Mouse (Mus musculus) intestine, embryonic 16.5 days (tissue): Measurements from ENCODE around the gene Nthl1. TPM values are rescaled to one million over a fixed set of nuclear protein-coding genes. Genes with fewer than 3 reads are reported as not detected.

Experiments
- ATAC-seq: fragments of 200-750 bp; cut with Nextera tagmentation; 2 replicates; pipeline ENCODE4 v1.8.0; 2017; ENCODE audit warnings: moderate TSS enrichment, moderate library complexity
- H3K27ac ChIP-seq: fragments of 300-500 bp; sonication (generic); 2 replicates; pipeline ENCODE4 v1.5.1; 2014; ENCODE audit warnings: mild to moderate bottlenecking, low read length
- H3K27me3 ChIP-seq: fragments of 300-500 bp; sonication (generic); replicated peaks from 2 replicates; pipeline ENCODE4 v1.6.1; 2014; ENCODE audit warnings: low read length, control low read depth, mixed read lengths; ENCODE audit not compliant: control insufficient read depth, insufficient read depth
- H3K36me3 ChIP-seq: fragments of 300-500 bp; sonication (generic); 2 replicates; pipeline ENCODE4 v1.6.1; 2014; ENCODE audit warnings: low read length, control low read depth; ENCODE audit not compliant: control insufficient read depth, insufficient read depth
- H3K4me1 ChIP-seq: fragments of 300-500 bp; sonication (generic); 2 replicates; pipeline ENCODE4 v1.6.1; 2014; ENCODE audit warnings: low read length, control low read depth, mixed read lengths; ENCODE audit not compliant: control insufficient read depth, insufficient read depth
- H3K4me2 ChIP-seq: fragments of 300-500 bp; sonication (generic); 2 replicates; pipeline ENCODE4 v1.6.1; 2014; ENCODE audit warnings: low read depth, low read length, control low read depth
- H3K4me3 ChIP-seq: fragments of 300-500 bp; sonication (generic); 2 replicates; pipeline ENCODE4 v1.5.1; 2014; ENCODE audit warnings: mild to moderate bottlenecking, low read length
- H3K9ac ChIP-seq: fragments of 300-500 bp; sonication (generic); 2 replicates; pipeline ENCODE4 v1.6.1; 2014; ENCODE audit warnings: low read depth, low read length
- H3K9me3 ChIP-seq: fragments of 300-500 bp; sonication (generic); 2 replicates; pipeline ENCODE4 v1.6.1; 2016; ENCODE audit warnings: low read length, control low read depth; ENCODE audit not compliant: control insufficient read depth
- WGBS: fragments of 180-500 bp; shearing (Covaris S2); extraction: QIAGEN DNeasy Blood & Tissue Kit; methylation state at CpG from one replicate; pipeline ENCODE4 v1.1.7; 2014; 5-methylcytosine and 5-hydroxymethylcytosine counted together
- polyA plus RNA-seq: library from polyadenylated mRNA; unstranded; fragments of >200 nt; fragmentation: Nextera tagmentation; extraction: Ambion mirVana; gene quantifications from 2 replicates; pipeline ENCODE4 v1.2.1, GENCODE M21; 2015

The Nthl1 gene
- polyA plus RNA-seq, 1 experiment from 2014 or later: 18.1 TPM

DNA sequence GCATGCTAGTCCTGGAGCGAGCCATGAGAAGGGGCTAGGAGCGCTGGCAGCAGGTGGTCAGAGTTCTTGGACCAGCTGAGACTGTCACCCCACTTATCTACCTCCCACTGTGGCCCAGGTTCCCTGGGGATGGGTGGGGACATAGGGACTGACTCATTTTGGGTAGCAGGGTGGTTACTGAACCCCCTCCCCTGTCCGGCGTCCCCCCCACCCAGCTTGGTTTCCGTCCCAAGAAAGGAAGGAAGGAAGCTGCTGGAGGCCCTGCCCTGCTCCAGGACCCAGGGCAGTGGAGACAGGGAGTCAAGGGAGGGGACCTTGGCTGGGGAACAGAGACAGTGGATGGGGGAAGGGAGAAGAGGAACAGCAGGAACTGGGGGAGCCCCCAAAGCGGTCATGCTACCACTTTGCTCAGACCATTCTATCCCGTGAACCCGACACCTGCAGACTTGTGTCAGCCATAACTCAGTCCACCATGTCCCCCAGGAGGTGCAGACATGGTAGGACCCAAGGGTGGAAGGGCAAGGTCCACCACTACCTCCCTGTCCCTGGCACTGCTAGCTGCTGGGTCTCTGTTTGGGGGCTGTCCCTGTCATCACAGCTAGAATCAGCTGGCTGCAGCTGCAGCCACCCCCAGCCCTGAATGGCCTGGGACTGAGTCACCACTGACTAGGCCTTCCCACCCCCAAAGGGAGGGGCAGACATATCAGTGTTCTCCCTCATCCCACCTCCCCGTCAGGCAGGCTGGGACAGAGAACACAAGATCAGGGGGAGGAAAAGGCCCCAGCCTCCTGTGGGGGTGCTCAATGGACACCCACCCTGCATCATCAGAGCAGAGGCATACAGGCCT, 12.6 kb downstream of the Nthl1 start:
- Histone ChIP-seq H3K27me3 (no peaks in the 10 kb centered on the region), H3K4me2 (peak overlapping the region; percentile 29), H3K36me3 (no peaks in the 10 kb centered on the region), H3K4me1 (peaks cover 40% of the 10 kb centered on the region), H3K9me3 (no peaks in the 10 kb centered on the region), H3K27ac (peak overlapping the region; percentile 79), H3K4me3 (no peak overlapping the region), H3K9ac (peak overlapping the region; percentile 43)
- peak; percentile 12; the same call in 1 of the 2 replicates for ATAC-seq
- 74% methylated on average over 9 of the region's 9 CpGs for WGBS

DNA sequence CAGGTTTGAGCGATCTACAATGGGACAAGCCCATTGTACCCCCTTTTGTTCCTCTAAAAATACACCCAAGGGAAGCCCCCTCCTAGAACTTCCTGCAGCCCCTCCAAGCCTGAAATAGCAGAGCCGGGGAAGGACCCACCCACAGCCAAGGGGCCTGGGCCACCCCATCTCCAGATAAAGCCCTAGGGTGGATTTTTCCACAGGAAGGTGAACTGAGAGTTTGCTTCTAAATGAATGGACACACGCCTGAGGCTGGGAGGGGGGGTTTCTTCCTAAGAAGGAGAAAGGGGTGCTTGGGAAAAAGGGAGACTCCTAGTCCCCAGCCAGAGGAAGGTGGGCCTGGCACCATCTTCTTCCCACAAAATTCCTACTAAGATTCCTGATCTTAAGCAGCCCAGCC, 13.4 kb downstream of the Nthl1 start:
- no peaks in the 10 kb centered on the region for H3K9me3 ChIP-seq
- peaks cover 45% of the 10 kb centered on the region for H3K4me1 ChIP-seq
- H3K9ac ChIP-seq: peak overlapping the region; percentile 33; the same call in 1 of the 2 replicates
- H3K36me3 ChIP-seq: no peaks in the 10 kb centered on the region
- H3K4me3 ChIP-seq: no peak overlapping the region
- H3K27ac ChIP-seq: peak overlapping the region; percentile 63
- no peaks in the 10 kb centered on the region for H3K27me3 ChIP-seq
- H3K4me2 ChIP-seq: no peak overlapping the region
- WGBS: 79% methylated on average over 3 of the region's 3 CpGs
- ATAC-seq: no peak

- peak overlapping the region; percentile 33; the same call in 1 of the 2 replicates for H3K9ac ChIP-seq
- 85% methylated on average over 4 of the region's 4 CpGs for WGBS
- H3K27ac ChIP-seq: peak overlapping the region; percentile 54
- no peak overlapping the region for H3K4me2 ChIP-seq
- no peaks in the 10 kb centered on the region for H3K27me3 ChIP-seq
- no peak for ATAC-seq
- H3K36me3 ChIP-seq: no peaks in the 10 kb centered on the region
- no peaks in the 10 kb centered on the region for H3K9me3 ChIP-seq
- peaks cover 45% of the 10 kb centered on the region for H3K4me1 ChIP-seq
- H3K4me3 ChIP-seq: no peak overlapping the region
Measured at GRCm38 (mm10) chr17:24646381-24646780, 13.9 kb downstream of the Nthl1 start.

DNA sequence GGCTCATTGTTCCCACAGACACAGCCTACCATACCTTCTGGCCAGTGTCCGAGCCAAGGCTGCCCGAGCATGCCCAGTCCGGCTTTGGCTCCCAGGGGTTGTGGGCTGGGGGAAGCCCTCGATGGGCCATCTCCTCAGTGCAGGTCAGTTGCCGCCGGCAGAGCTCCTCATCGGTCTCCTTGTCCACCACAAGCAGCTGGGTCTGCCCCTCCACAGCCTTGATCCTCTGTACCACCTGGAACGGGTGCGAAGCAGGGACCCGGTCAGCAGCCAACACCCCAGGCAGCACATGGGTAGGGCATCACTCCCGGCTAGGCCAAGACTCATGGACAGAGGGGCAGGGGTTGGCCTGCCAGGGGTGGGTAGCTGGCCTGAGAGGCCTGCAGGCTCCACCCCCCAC, 15.0 kb downstream of the Nthl1 start:
- peaks cover 45% of the 10 kb centered on the region for H3K4me1 ChIP-seq
- H3K36me3 ChIP-seq: no peaks in the 10 kb centered on the region
- no peaks in the 10 kb centered on the region for H3K9me3 ChIP-seq
- no peaks in the 10 kb centered on the region for H3K27me3 ChIP-seq
- H3K4me3 ChIP-seq: no peak overlapping the region
- 0 out of 2 replicates have a peak overlapping the region, but pooled peaks have one; percentile 42 for H3K9ac ChIP-seq
- H3K27ac ChIP-seq: no peak overlapping the region
- 0 out of 2 replicates have a peak overlapping the region, but pooled peaks have one; percentile 14 for H3K4me2 ChIP-seq
- no peak for ATAC-seq
- 86% methylated on average over 11 of the region's 11 CpGs for WGBS

GRCm38 (mm10) chr17:24648731-24649377, 16.4 kb downstream of the Nthl1 start:
- Histone ChIP-seq H3K27me3 (no peaks in the 10 kb centered on the region), H3K9ac (peak overlapping the region; percentile 91; the same call in 1 of the 2 replicates), H3K9me3 (no peaks in the 10 kb centered on the region), H3K27ac (no peak overlapping the region), H3K4me3 (peak overlapping the region; percentile 89), H3K36me3 (no peaks in the 10 kb centered on the region), H3K4me2 (peak overlapping the region; percentile 99), H3K4me1 (peaks cover 45% of the 10 kb centered on the region)
- WGBS: 79% methylated on average over 10 of the region's 10 CpGs
- no peak for ATAC-seq

DNA sequence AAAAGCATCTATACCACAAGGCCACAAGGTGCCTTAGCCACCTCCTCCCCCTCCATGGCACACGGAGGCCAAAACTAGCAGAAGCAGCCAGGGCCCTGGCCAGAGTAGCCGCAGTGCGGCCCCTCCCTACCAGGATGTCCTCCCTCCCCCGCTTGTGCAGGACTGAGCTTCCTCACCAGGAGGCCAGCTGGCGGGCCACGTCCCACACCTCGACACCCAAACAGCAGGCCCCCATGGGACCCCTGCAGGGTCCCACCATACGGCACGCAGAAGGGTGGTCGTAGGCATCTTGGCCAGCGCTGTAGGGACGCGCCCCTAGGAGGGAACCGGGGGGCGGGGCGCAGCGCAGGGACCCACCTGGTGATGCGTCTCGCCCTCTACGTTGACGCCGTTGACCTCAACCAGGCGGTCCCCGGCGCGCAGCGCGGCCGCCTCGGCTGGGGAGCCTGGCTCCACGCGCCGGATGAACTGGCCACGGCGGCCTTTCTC, 17.1 kb downstream of the Nthl1 start:
- Histone ChIP-seq H3K4me1 (peaks cover 38% of the 10 kb centered on the region), H3K4me2 (peak overlapping the region; percentile 99), H3K27me3 (no peaks in the 10 kb centered on the region), H3K9me3 (no peaks in the 10 kb centered on the region), H3K9ac (peak overlapping the region; percentile 91), H3K4me3 (peak overlapping the region; percentile 89), H3K36me3 (no peaks in the 10 kb centered on the region), H3K27ac (peak overlapping the region; percentile 61)
- WGBS: under 1% methylated on average over 35 of the region's 35 CpGs
- ATAC-seq: peak; percentile 33

DNA sequence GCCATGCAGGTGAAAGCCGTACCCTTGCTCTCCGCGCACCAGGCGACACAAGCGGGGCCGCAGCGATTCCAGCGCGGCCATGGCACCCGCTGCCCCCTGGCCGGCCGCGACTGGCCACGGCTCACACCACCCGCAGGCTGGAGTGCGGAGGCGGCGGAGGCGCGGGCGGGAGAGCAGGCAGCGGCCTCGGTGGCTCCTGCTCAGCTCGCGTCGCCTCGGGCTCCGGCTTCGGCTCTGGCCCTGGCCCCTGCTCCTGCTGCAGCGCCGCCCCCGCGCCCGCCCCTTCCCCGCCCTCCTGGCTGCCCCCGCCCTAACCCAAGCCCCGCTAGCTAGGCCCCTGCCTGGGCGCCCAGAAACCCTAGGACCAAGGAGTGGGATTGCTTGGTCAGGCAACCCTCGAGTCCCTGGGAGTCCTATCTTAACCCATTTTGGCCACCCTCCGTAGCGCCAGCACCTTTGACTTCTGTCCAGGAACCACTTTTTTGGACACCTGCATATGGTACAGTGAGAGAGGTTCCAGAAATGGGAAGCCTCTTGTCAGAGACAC, 17.7 kb downstream of the Nthl1 start, which contains the start of gene Slc9a3r2:
Slc9a3r2 (minus strand) TSS at position 258 of the 547 bp plus-strand sequence.
- H3K9ac ChIP-seq: peak within 1 kb of the TSS; percentile 91
- peak; percentile 75 for ATAC-seq
- H3K4me2 ChIP-seq: peak within 1 kb of the TSS; percentile 99
- H3K27ac ChIP-seq: peak within 1 kb of the TSS; percentile 61
- WGBS: 2% methylated on average over 41 of the region's 41 CpGs
- peaks cover 33% of the 10 kb centered on the region for H3K4me1 ChIP-seq
- no peaks in the 10 kb centered on the region for H3K9me3 ChIP-seq
- peak within 1 kb of the TSS; percentile 89 for H3K4me3 ChIP-seq
- no peaks in the 10 kb centered on the region for H3K36me3 ChIP-seq
- H3K27me3 ChIP-seq: no peaks in the 10 kb centered on the region

GRCm38 (mm10) chr17:24650766-24651165, 18.3 kb downstream of the Nthl1 start:
- Histone ChIP-seq H3K36me3 (no peaks in the 10 kb centered on the region), H3K4me3 (no peak overlapping the region), H3K9ac (peak overlapping the region; percentile 91; the same call in 1 of the 2 replicates), H3K4me1 (peaks cover 28% of the 10 kb centered on the region), H3K27me3 (no peaks in the 10 kb centered on the region), H3K27ac (no peak overlapping the region), H3K4me2 (peak overlapping the region; percentile 99; the same call in 1 of the 2 replicates), H3K9me3 (no peaks in the 10 kb centered on the region)
- WGBS: 73% methylated on average over 4 of the region's 4 CpGs
- no peak for ATAC-seq

GRCm38 (mm10) chr17:24651835-24652234, 19.4 kb downstream of the Nthl1 start:
- H3K9me3 ChIP-seq: no peaks in the 10 kb centered on the region
- no peaks in the 10 kb centered on the region for H3K36me3 ChIP-seq
- H3K27me3 ChIP-seq: peaks cover 1% of the 10 kb centered on the region; the same call in 1 of the 2 replicates
- no peak overlapping the region for H3K27ac ChIP-seq
- H3K4me2 ChIP-seq: no peak overlapping the region
- H3K4me1 ChIP-seq: peaks cover 24% of the 10 kb centered on the region
- no peak for ATAC-seq
- no peak overlapping the region for H3K9ac ChIP-seq
- H3K4me3 ChIP-seq: no peak overlapping the region
- WGBS: 64% methylated on average over 3 of the region's 3 CpGs
